Mouse (Mus musculus): Measurements from ENCODE around the gene Dcdc2a. TPM values are rescaled to one million over a fixed set of nuclear protein-coding genes. Genes with fewer than 3 reads are reported as not detected.
A peak's percentile ranks its signal among the peaks of the same experiment; 100 is the strongest.

Gene Dcdc2a
- polyA plus RNA-seq, 1 experiment from 2014 or later: 1.3 TPM

DNA sequence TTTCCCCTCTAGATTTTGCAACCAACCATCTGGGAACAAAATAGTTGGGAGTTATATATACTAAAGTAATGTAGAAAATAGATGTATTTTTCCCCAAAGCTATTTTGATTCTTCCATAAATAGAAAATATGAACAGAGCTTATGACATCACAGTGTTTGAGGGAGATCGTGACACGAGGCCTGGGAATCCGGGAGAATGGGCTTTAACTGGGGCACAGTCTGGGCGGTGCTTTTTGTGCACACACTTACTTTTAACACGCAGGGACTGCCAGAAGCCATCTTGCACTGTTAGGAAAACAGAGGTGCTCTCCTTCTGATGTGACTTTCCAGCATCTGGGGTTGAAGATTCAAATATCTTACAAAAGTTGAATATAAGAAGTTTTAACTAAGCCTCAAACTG is 151.1 kb downstream of the Dcdc2a start:
- H3K9me3 ChIP-seq (replicated peaks; ENCODE audit: control insufficient read depth, low read length): no peaks in the 10 kb centered on the region
- H3K4me1 ChIP-seq (ENCODE audit: control insufficient read depth, insufficient read depth, low read length): no peaks in the 10 kb centered on the region
- H3K27ac ChIP-seq (ENCODE audit: low read length): no peak overlapping the region
- no peak overlapping the region for H3K4me2 ChIP-seq (ENCODE audit: low read depth, low read length)
- H3K4me3 ChIP-seq (replicated peaks; ENCODE audit: low read length): no peak overlapping the region
- WGBS: 82% methylated on average over 5 of the region's 5 CpGs
- no peaks in the 10 kb centered on the region for H3K36me3 ChIP-seq (ENCODE audit: control insufficient read depth, insufficient read depth, low read length)
- no peak for ATAC-seq (ENCODE audit: insufficient read depth, low FRiP score)
- H3K9ac ChIP-seq (ENCODE audit: low read length): no peak overlapping the region
- no peaks in the 10 kb centered on the region for H3K27me3 ChIP-seq (ENCODE audit: control insufficient read depth, insufficient read depth, low read length)

DNA sequence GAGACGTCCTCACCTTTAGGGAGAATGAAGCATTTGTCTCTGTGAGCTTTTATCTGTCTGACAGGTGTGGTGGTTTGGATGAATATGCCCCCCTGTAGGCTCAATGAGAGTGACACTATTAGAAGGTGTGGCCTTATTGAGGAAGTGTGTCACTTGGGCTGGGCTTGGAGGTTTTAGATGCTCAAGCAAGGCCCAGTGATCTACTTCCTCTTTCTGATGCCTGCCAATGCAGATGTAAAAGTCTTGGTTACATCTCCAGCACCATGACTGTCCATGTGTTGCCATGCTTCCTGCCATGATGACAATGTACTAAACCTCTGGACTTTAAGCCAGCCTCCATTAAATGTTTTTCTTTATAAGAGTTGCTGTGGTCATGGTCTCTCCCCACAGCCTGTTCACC is 162.6 kb downstream of the Dcdc2a start:
- H3K4me1 ChIP-seq (ENCODE audit: control insufficient read depth, insufficient read depth, low read length): no peaks in the 10 kb centered on the region
- no peak overlapping the region for H3K9ac ChIP-seq (ENCODE audit: low read length)
- H3K27me3 ChIP-seq (ENCODE audit: control insufficient read depth, insufficient read depth, low read length): no peaks in the 10 kb centered on the region
- no peak for ATAC-seq (ENCODE audit: insufficient read depth, low FRiP score)
- no peak overlapping the region for H3K4me2 ChIP-seq (ENCODE audit: low read depth, low read length)
- no peaks in the 10 kb centered on the region for H3K9me3 ChIP-seq (replicated peaks; ENCODE audit: control insufficient read depth, low read length)
- H3K4me3 ChIP-seq (replicated peaks; ENCODE audit: low read length): no peak overlapping the region
- 90% methylated on average over 1 of the region's 1 CpGs for WGBS
- H3K36me3 ChIP-seq (ENCODE audit: control insufficient read depth, insufficient read depth, low read length): no peaks in the 10 kb centered on the region
- no peak overlapping the region for H3K27ac ChIP-seq (ENCODE audit: low read length)

DNA sequence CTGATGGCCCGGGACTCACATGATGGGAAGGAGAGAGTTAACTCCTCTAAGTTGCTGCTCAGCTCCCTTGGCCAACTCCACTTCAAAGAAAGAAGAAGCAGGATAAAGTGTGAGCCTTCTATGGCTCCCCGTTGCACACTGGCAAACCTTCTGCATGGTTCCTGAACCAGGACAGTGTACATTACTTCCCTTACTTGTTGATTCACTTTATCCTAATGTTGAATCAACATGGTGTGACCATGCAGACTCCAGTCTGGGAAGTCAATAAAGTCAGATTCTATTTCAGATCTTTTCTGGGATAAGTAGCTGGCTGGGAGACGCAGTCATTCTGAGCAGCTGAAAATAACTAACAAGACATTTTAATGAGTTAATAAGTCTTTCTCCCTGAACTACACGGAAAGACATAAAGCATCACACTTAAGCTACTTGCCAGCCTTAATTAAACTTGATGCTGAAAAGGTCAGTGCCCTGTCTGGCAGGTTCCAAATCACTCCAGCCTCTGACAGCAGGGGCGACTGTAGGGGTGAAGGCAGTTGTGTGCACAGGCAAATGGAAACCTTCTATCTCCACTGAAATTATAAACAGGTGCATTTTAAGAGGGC is 164.5 kb downstream of the Dcdc2a start:
- H3K27ac ChIP-seq (ENCODE audit: low read length): no peak overlapping the region

DNA sequence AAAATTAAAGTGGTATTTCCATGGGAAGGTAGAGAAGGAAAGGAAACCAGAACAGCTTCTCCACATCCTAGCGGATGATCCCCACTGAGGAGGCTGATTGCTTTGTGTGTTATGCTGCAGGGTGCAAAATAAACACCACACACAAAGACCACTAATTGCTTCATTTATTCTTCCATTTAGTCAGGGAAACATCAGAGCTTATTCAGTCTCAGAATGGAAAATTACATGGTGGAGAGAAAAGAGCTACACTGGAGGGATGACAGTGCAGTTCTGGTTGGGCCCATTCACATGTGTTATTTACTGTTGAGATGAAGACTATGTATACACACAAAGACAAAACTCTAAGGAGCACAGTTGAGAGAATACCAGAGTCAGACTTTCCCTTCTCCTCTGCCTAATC is 196.1 kb downstream of the Dcdc2a start:
- no peak for ATAC-seq (ENCODE audit: insufficient read depth, low FRiP score)
- no peak overlapping the region for H3K9ac ChIP-seq (ENCODE audit: low read length)
- no peak overlapping the region for H3K27ac ChIP-seq (ENCODE audit: low read length)
- H3K4me3 ChIP-seq (replicated peaks; ENCODE audit: low read length): no peak overlapping the region
- no peak overlapping the region for H3K4me2 ChIP-seq (ENCODE audit: low read depth, low read length)
- H3K9me3 ChIP-seq (replicated peaks; ENCODE audit: control insufficient read depth, low read length): no peaks in the 10 kb centered on the region
- no peaks in the 10 kb centered on the region for H3K4me1 ChIP-seq (ENCODE audit: control insufficient read depth, insufficient read depth, low read length)
- H3K27me3 ChIP-seq (ENCODE audit: control insufficient read depth, insufficient read depth, low read length): no peaks in the 10 kb centered on the region
- 85% methylated on average over 1 of the region's 1 CpGs for WGBS
- no peaks in the 10 kb centered on the region for H3K36me3 ChIP-seq (ENCODE audit: control insufficient read depth, insufficient read depth, low read length)

More for the DNA sequence above, 164.5 kb downstream of the Dcdc2a start:
- Histone ChIP-seq H3K9me3 (replicated peaks; ENCODE audit: control insufficient read depth, low read length) (no peaks in the 10 kb centered on the region), H3K4me3 (replicated peaks; ENCODE audit: low read length) (no peak overlapping the region), H3K4me2 (ENCODE audit: low read depth, low read length) (no peak overlapping the region), H3K27me3 (ENCODE audit: control insufficient read depth, insufficient read depth, low read length) (no peaks in the 10 kb centered on the region), H3K36me3 (ENCODE audit: control insufficient read depth, insufficient read depth, low read length) (no peaks in the 10 kb centered on the region), H3K4me1 (ENCODE audit: control insufficient read depth, insufficient read depth, low read length) (no peaks in the 10 kb centered on the region), H3K9ac (ENCODE audit: low read length) (no peak overlapping the region)
- 50% methylated on average over 5 of the region's 5 CpGs for WGBS
- no peak for ATAC-seq (ENCODE audit: insufficient read depth, low FRiP score)

DNA sequence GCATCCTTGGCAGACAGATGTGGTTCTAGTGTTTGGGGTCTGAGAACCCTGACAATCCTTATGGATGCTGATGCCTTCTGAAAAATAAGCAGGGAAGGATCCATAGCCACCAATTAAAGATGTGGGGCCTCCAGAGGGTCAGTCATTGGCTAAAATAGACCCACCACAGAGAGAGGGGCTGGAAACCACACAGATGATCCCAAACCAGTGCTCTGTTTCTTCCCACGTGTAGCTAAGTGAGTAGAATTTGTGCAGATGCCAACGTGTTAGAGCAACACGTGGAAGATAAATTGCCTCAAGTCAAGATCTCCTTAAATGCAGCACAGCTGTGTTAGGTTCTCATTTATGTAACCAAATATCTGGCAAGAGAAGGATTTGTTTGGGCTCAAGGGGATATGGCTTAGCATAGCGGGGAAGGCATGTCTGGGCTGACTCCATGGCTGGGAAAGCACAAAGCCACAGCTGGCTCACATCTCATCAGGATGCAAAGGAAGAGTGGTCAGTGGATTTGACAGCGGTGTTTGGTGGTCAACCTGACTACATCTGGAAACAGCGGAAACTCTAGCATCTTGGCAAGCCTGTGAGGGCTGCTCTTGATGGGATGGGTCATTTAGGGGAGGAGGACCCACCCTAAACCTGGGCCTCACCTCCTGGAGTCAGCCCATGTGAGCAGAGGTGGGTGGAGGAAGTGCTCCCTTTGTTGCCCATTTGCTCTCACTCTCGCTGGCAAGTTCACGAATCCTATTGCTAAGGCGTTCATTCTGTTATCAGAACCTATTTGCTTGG is 198.9 kb downstream of the Dcdc2a start:
- Histone ChIP-seq H3K27ac (ENCODE audit: low read length) (peak overlapping the region; percentile 21; the same call in 1 of the 2 replicates), H3K9me3 (replicated peaks; ENCODE audit: control insufficient read depth, low read length) (no peaks in the 10 kb centered on the region), H3K4me2 (ENCODE audit: low read depth, low read length) (no peak overlapping the region), H3K27me3 (ENCODE audit: control insufficient read depth, insufficient read depth, low read length) (no peaks in the 10 kb centered on the region), H3K9ac (ENCODE audit: low read length) (no peak overlapping the region), H3K4me3 (replicated peaks; ENCODE audit: low read length) (no peak overlapping the region), H3K4me1 (ENCODE audit: control insufficient read depth, insufficient read depth, low read length) (no peaks in the 10 kb centered on the region), H3K36me3 (ENCODE audit: control insufficient read depth, insufficient read depth, low read length) (no peaks in the 10 kb centered on the region)
- peak; percentile 84 for ATAC-seq (ENCODE audit: insufficient read depth, low FRiP score)
- WGBS: 48% methylated on average over 9 of the region's 9 CpGs

DNA sequence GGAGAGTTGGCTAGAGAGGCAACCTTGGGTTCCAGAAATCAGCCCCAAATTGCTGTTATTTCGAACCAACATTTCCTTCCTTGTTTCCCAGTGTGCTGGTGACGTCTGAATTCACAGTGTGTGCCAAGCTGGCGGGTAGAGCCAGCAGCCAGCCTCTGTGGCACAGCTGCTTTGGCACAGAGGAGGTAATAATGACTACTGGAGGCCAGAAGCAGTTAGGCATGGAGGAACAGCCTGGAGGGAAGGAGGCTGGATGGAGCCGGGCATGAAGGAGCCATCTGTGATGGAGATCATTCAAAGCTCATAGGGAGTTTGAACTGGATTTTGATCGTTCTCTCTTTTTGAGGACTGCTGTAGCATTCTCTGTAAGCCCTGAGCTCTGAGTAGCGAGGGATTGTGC is 201.8 kb downstream of the Dcdc2a start:
- H3K9me3 ChIP-seq (replicated peaks; ENCODE audit: control insufficient read depth, low read length): no peaks in the 10 kb centered on the region
- no peak overlapping the region for H3K4me2 ChIP-seq (ENCODE audit: low read depth, low read length)
- no peaks in the 10 kb centered on the region for H3K36me3 ChIP-seq (ENCODE audit: control insufficient read depth, insufficient read depth, low read length)
- 84% methylated on average over 6 of the region's 6 CpGs for WGBS
- H3K4me3 ChIP-seq (replicated peaks; ENCODE audit: low read length): no peak overlapping the region
- H3K27me3 ChIP-seq (ENCODE audit: control insufficient read depth, insufficient read depth, low read length): no peaks in the 10 kb centered on the region
- no peaks in the 10 kb centered on the region for H3K4me1 ChIP-seq (ENCODE audit: control insufficient read depth, insufficient read depth, low read length)
- no peak overlapping the region for H3K9ac ChIP-seq (ENCODE audit: low read length)
- no peak overlapping the region for H3K27ac ChIP-seq (ENCODE audit: low read length)
- ATAC-seq (ENCODE audit: insufficient read depth, low FRiP score): no peak

Other genes starting within 250 kb of the Dcdc2a start
- 91.6 and 93.4 TPM in 2 replicates for gene Acot13, start 224.5 kb upstream of the Dcdc2a start, polyA plus RNA-seq (2015; fragmentation: Nextera tagmentation; extraction: Ambion mirVana)
- gene Tdp2, start 224.3 kb upstream of the Dcdc2a start, polyA plus RNA-seq (2015; fragmentation: Nextera tagmentation; extraction: Ambion mirVana): 39.5 and 42.2 TPM in 2 replicates
- gene D130043K22Rik, start 210.9 kb upstream of the Dcdc2a start, polyA plus RNA-seq (2015; fragmentation: Nextera tagmentation; extraction: Ambion mirVana): 0.50 and 0.63 TPM in 2 replicates
- 7.6 and 7.8 TPM in 2 replicates for gene Aldh5a1, start 118.3 kb upstream of the Dcdc2a start, polyA plus RNA-seq (2015; fragmentation: Nextera tagmentation; extraction: Ambion mirVana)
- 4.0 and 5.0 TPM in 2 replicates for gene Gpld1, start 112.9 kb upstream of the Dcdc2a start, polyA plus RNA-seq (2015; fragmentation: Nextera tagmentation; extraction: Ambion mirVana)
- 14.3 and 15.3 TPM in 2 replicates for gene Mrs2, start 35.6 kb upstream of the Dcdc2a start, polyA plus RNA-seq (2015; fragmentation: Nextera tagmentation; extraction: Ambion mirVana)
- gene Nrsn1, start 214.5 kb downstream of the Dcdc2a start, polyA plus RNA-seq (2015; fragmentation: Nextera tagmentation; extraction: Ambion mirVana): 4.8 and 5.0 TPM in 2 replicates

Data from stomach, embryonic 16.5 days (tissue).